Comparison of ENCODE assay signal across 8 mouse cellular contexts in genomic region chr2:130667559-130667958, GRCm38 (mm10). TPM values are rescaled to one million over a fixed set of nuclear protein-coding genes. Genes with fewer than 3 reads are reported as not detected.
DNase-seq lines count a peak whose midpoint lies in the region; ATAC-seq and TF ChIP-seq lines count a peak whose summit lies in the region.

TSS of gene Itpa (plus strand) at chr2:130667610.

- H3K36me3 ChIP-seq in lung, postnatal 0 days (ENCODE audit: insufficient read depth, low read length): peaks cover 5% of the 10 kb centered on the region; the same call in 1 of the 2 replicates

- peak; percentile 45; the same call in 1 of the 2 replicates for TF ChIP-seq CTCF in cerebellum, adult 2 months (IDR thresholded peaks at IDR 0.05; ENCODE audit: borderline replicate concordance, insufficient read depth, low read depth, low read length)
- peak; percentile 77 for TF ChIP-seq CTCF in lung, postnatal 0 days (IDR thresholded peaks at IDR 0.05)

- WGBS in cerebellum, adult 2 months: under 1% methylated on average over 31 of the region's 31 CpGs
- WGBS in lung, postnatal 0 days: under 1% methylated on average over 31 of the region's 31 CpGs

- no peaks in the 10 kb centered on the region for H3K27me3 ChIP-seq in cerebellum, adult 2 months (ENCODE audit: control insufficient read depth, insufficient read depth, low read length)
- H3K27me3 ChIP-seq in lung, postnatal 0 days (replicated peaks; ENCODE audit: insufficient read depth, low read length): no peaks in the 10 kb centered on the region

- DNase-seq in MEL-GATA-1-ER (ENCODE audit: extremely low read depth, low read depth): peak; percentile 87
- DNase-seq in cerebellum, adult 2 months: peak; percentile 90 to 92
- peak; percentile 88 for DNase-seq in forelimb bud, embryonic 11.5 days (ENCODE audit: low read depth, low spot score)
- peak; percentile 91 for DNase-seq in layer of hippocampus, adult 9-11 months
- DNase-seq in lung, postnatal 0 days (ENCODE audit: low spot score): peak; percentile 95
- DNase-seq in ovary, postnatal 14 days (ENCODE audit: low spot score): peak; percentile 72
- DNase-seq in thymus, postnatal 14 days: peak; percentile 88

- TF ChIP-seq EP300 in lung, postnatal 0 days (IDR thresholded peaks at IDR 0.05): peak; percentile 54; the same call in 1 of the 2 replicates

- TF ChIP-seq POLR2A in cerebellum, adult 2 months (IDR thresholded peaks at IDR 0.05; ENCODE audit: borderline replicate concordance, insufficient read depth, low read length): peak; percentile 86

- peak within 1 kb of the TSS; percentile 55; the same call in 1 of the 2 replicates for H3K9ac ChIP-seq in lung, postnatal 0 days (replicated peaks; ENCODE audit: low read depth)

- peak within 1 kb of the TSS; percentile 72 for H3K27ac ChIP-seq in cerebellum, adult 2 months (ENCODE audit: insufficient read depth, low read length)
- H3K27ac ChIP-seq in lung, postnatal 0 days (ENCODE audit: low read length): peak within 1 kb of the TSS; percentile 71

- ATAC-seq in hematopoietic stem cell, adult 5-6 weeks (replicated peaks in 1 of 2; ENCODE audit: insufficient read depth in 1 of 2, low FRiP score in 2 of 2, low TSS enrichment in 1 of 2, low read depth in 1 of 2, poor library complexity in 2 of 2, severe bottlenecking in 2 of 2): peak; percentile 64 to 68
- ATAC-seq in lung, postnatal 0 days: peak; percentile 62

- peak within 1 kb of the TSS; percentile 87 for H3K4me3 ChIP-seq in cerebellum, adult 2 months (replicated peaks; ENCODE audit: insufficient read depth, low read depth, low read length)
- H3K4me3 ChIP-seq in lung, postnatal 0 days (ENCODE audit: low read depth, low read length): peak within 1 kb of the TSS; percentile 74

- H3K4me2 ChIP-seq in lung, postnatal 0 days (replicated peaks; ENCODE audit: low read depth, low read length): peak within 1 kb of the TSS; percentile 69

- H3K9me3 ChIP-seq in lung, postnatal 0 days (ENCODE audit: low read length): no peaks in the 10 kb centered on the region

- H3K4me1 ChIP-seq in cerebellum, adult 2 months (ENCODE audit: control insufficient read depth, insufficient read depth, low read length): peaks cover 10% of the 10 kb centered on the region
- peaks cover 14% of the 10 kb centered on the region; the same call in 1 of the 2 replicates for H3K4me1 ChIP-seq in lung, postnatal 0 days (ENCODE audit: insufficient read depth, low read depth, low read length)

RNA-seq across cellular contexts. Expression of gene Itpa, which starts in this region (rescaled TPM):
- 50.7 and 57.9 TPM in 2 replicates for polyA plus RNA-seq in cerebellum, adult 2 months (2012; rRNA removed)
- total RNA-seq in hematopoietic stem cell, adult 5-6 weeks (2017): 55.2 and 57.7 TPM in 2 replicates
- polyA plus RNA-seq in lung, postnatal 0 days (2015; fragmentation: Nextera tagmentation; extraction: Ambion mirVana): 50.6 and 51.1 TPM in 2 replicates

Comparison
In these comparisons a context has a peak if more than half of its experiments do, and no peak if none do; other contexts are left out.
1. Peak in every context shown above with its lines: DNase-seq, ATAC-seq, H3K4me3 ChIP-seq and H3K27ac ChIP-seq.